Mouse (Mus musculus) liver, adult 2 months (tissue): Measurements from ENCODE around the gene Gtf2i. TPM values are rescaled to one million over a fixed set of nuclear protein-coding genes. Genes with fewer than 3 reads are reported as not detected.
A peak's percentile ranks its signal among the peaks of the same experiment; 100 is the strongest.
"Not testable (repeated sequence)": the region's sequence is repeated elsewhere in the genome, so short reads cannot be mapped to it uniquely, and the experiment has no call there.

Experiments used
- DNase-seq: peaks from one replicate; pipeline ENCODE4 v3.0.0-alpha.2; 2011; ENCODE audit warnings: low read depth, low spot score; ENCODE audit errors: extremely low read depth
- H3K27ac ChIP-seq: fragments of 200-500 bp; replicated peaks from 2 replicates; pipeline ENCODE4 v1.5.1; 2012; ENCODE audit warnings: low read depth, mild to moderate bottlenecking, control low read depth, inconsistent platforms, low read length; ENCODE audit not compliant: insufficient read depth
- H3K27me3 ChIP-seq: fragments of 200-500 bp; 2 replicates; pipeline ENCODE4 v1.6.1; 2012; ENCODE audit warnings: mild to moderate bottlenecking, moderate library complexity, low read length, inconsistent platforms; ENCODE audit not compliant: control insufficient read depth, insufficient read depth
- H3K36me3 ChIP-seq: fragments of 200-500 bp; 2 replicates; pipeline ENCODE4 v1.6.1; 2012; ENCODE audit warnings: low read length, inconsistent platforms; ENCODE audit not compliant: control insufficient read depth, insufficient read depth
- H3K4me1 ChIP-seq: fragments of 200-500 bp; 2 replicates; pipeline ENCODE4 v1.6.1; 2011; ENCODE audit warnings: low read length; ENCODE audit not compliant: control insufficient read depth, insufficient read depth
- H3K4me3 ChIP-seq: fragments of 200-500 bp; 2 replicates; pipeline ENCODE4 v1.5.1; 2011; ENCODE audit warnings: low read depth, mild to moderate bottlenecking, control low read depth, low read length, moderate library complexity; ENCODE audit not compliant: insufficient read depth
- H3K79me2 ChIP-seq: fragments of 200-500 bp; 2 replicates; pipeline ENCODE4 v1.6.1; 2012; ENCODE audit warnings: inconsistent platforms, mild to moderate bottlenecking, low read length, moderate library complexity; ENCODE audit not compliant: control insufficient read depth, insufficient read depth
- H3K9ac ChIP-seq: fragments of 200-500 bp; 2 replicates; pipeline ENCODE4 v1.6.1; 2012; ENCODE audit warnings: low read depth, mild to moderate bottlenecking, control low read depth, inconsistent platforms, low read length
- CTCF ChIP-seq: fragments of 200-500 bp; IDR thresholded peaks from 2 replicates; pipeline ENCODE4 v1.5.1; 2011; ENCODE audit warnings: low read depth, low read length, control low read depth
- POLR2A ChIP-seq: fragments of 200-500 bp; IDR thresholded peaks from 2 replicates; pipeline ENCODE4 v1.6.1; 2011; ENCODE audit warnings: low read length, control low read depth; ENCODE audit not compliant: insufficient read depth; ENCODE audit errors: extremely low read depth
- WGBS: fragments of 180-500 bp; shearing (Covaris S2); methylation state at CpG from one replicate; pipeline ENCODE4 v1.1.7; 2018; 5-methylcytosine and 5-hydroxymethylcytosine counted together
- polyA plus RNA-seq: library from polyadenylated mRNA; depleted of rRNA; stranded (reverse); fragments of >200 nt; gene quantifications from 2 replicates; pipeline ENCODE4 v1.2.3, GENCODE M21; 2012; rRNA removed
- total RNA-seq: library from RNA; depleted of rRNA; stranded (reverse); fragments of >200 nt; gene quantifications from 2 replicates; pipeline ENCODE4 v1.2.3, GENCODE M21; 2014; rRNA removed

Gtf2i gene
- total RNA-seq, result 54.2 and 58.3 TPM in 2 replicates
- 31.7 and 37.9 TPM in 2 replicates for polyA plus RNA-seq

- Histone ChIP-seq H3K27ac (peak within 1 kb of the TSS; percentile 95), H3K4me3 (peak within 1 kb of the TSS; percentile 97), H3K27me3 (no peaks in the 10 kb centered on the region), H3K79me2 (peaks cover 30% of the 10 kb centered on the region; the same call in 1 of the 2 replicates), H3K9ac (peak within 1 kb of the TSS; percentile 93), H3K36me3 (no peaks in the 10 kb centered on the region), H3K4me1 (peaks cover 13% of the 10 kb centered on the region)
- under 1% methylated on average over 40 of the region's 40 CpGs for WGBS
- TF ChIP-seq CTCF (no peak), POLR2A (peak; percentile 77)
- peak; percentile 91 for DNase-seq
Measured at GRCm38 (mm10) chr5:134314688-134315622, at the start of gene Gtf2i. Gene Gtf2i (minus strand): TSS chr5:134314760.

GRCm38 (mm10) chr5:134359101-134359500, 44.5 kb upstream of the Gtf2i start:
- Histone ChIP-seq H3K4me1 (no peaks in the 10 kb centered on the region), H3K79me2 (no peaks in the 10 kb centered on the region), H3K9ac (no peak overlapping the region), H3K27ac (no peak overlapping the region), H3K27me3 (no peaks in the 10 kb centered on the region), H3K36me3 (peaks cover 15% of the 10 kb centered on the region), H3K4me3 (no peak overlapping the region)
- no peak for TF ChIP-seq CTCF
- no peak for TF ChIP-seq POLR2A
- DNase-seq, result no peak
- 98% methylated on average over 4 of the region's 4 CpGs for WGBS

GRCm38 (mm10) chr5:134355372-134355771, 40.8 kb upstream of the Gtf2i start:
- H3K27ac ChIP-seq, H3K4me3 ChIP-seq, H3K9ac ChIP-seq, DNase-seq, H3K79me2 ChIP-seq, H3K4me1 ChIP-seq, H3K27me3 ChIP-seq: not testable (repeated sequence)
- WGBS, result 92% methylated on average over 4 of the region's 4 CpGs
- H3K36me3 ChIP-seq, result peaks cover 11% of the 10 kb centered on the region

- no peaks in the 10 kb centered on the region for H3K27me3 ChIP-seq
- peaks cover 1% of the 10 kb centered on the region; the same call in 1 of the 2 replicates for H3K36me3 ChIP-seq
- TF ChIP-seq POLR2A, result no peak
- no peak for TF ChIP-seq CTCF
- 0 out of 2 replicates have a peak, but pooled peaks cover 2% of the 10 kb centered on the region for H3K4me1 ChIP-seq
- WGBS, result 74% methylated on average over 4 of the region's 4 CpGs
- no peak overlapping the region for H3K27ac ChIP-seq
- no peak overlapping the region for H3K4me3 ChIP-seq
- no peaks in the 10 kb centered on the region for H3K79me2 ChIP-seq
- no peak for DNase-seq
- no peak overlapping the region for H3K9ac ChIP-seq
Measured at GRCm38 (mm10) chr5:134353117-134353516, 38.6 kb upstream of the Gtf2i start.

- TF ChIP-seq CTCF, result no peak
- TF ChIP-seq POLR2A, result no peak
- 56% methylated on average over 3 of the region's 3 CpGs for WGBS
- H3K27ac ChIP-seq, result no peak overlapping the region
- peaks cover 1% of the 10 kb centered on the region; the same call in 1 of the 2 replicates for H3K36me3 ChIP-seq
- H3K4me1 ChIP-seq, result 0 out of 2 replicates have a peak, but pooled peaks cover 2% of the 10 kb centered on the region
- DNase-seq, result peak; percentile 37
- no peaks in the 10 kb centered on the region for H3K27me3 ChIP-seq
- H3K9ac ChIP-seq, result no peak overlapping the region
- no peaks in the 10 kb centered on the region for H3K79me2 ChIP-seq
- H3K4me3 ChIP-seq, result no peak overlapping the region
Measured at GRCm38 (mm10) chr5:134352527-134353001, 38.0 kb upstream of the Gtf2i start.
